Mouse (Mus musculus): ENCODE measurements at regions not wholly inside any gene's neighbourhood (a gene's known extent, or its start where the extent isn't known, plus 50 kb on each side); places are given as distances from the start of the nearest gene placed in this dataset.

DNA sequence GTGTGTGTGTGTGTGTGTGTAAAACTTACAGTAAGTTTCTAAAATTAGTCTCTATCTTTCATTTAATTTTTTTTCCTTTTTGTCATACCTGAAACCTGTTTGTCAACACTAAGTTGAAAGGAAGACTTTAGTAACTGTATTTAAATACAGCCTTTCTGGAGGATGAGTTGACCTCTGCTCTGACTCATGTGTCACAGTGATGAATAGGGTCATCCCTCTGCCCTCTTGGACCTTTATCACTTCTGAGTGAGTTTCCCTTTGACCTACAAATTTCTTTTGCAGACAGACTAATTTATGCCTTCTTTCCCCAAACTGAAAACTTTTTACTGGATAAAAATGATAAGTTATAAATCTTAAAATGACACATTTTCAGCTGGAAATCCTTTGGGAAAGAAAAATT lies 1112.8 kb downstream of the Efna5 start:
- no peak for ATAC-seq (ENCODE audit: insufficient number of reproducible peaks, insufficient read depth, low FRiP score, low read depth)
- H3K9me3 ChIP-seq (ENCODE audit: control insufficient read depth, low read depth, low read length) = no peaks in the 10 kb centered on the region
- no peaks in the 10 kb centered on the region for H3K36me3 ChIP-seq (ENCODE audit: control insufficient read depth, insufficient read depth, low read length)
- H3K4me3 ChIP-seq (ENCODE audit: low read depth, low read length) = no peak overlapping the region
- no peak overlapping the region for H3K27ac ChIP-seq (ENCODE audit: low read length)
- H3K27me3 ChIP-seq (ENCODE audit: control insufficient read depth, insufficient read depth, low read length) = no peaks in the 10 kb centered on the region
- no peak overlapping the region for H3K4me2 ChIP-seq (replicated peaks; ENCODE audit: low read depth, low read length)
- H3K9ac ChIP-seq (replicated peaks; ENCODE audit: low read depth, low read length) = no peak overlapping the region
- H3K4me1 ChIP-seq (ENCODE audit: control insufficient read depth, insufficient read depth, low read length) = no peaks in the 10 kb centered on the region

DNA sequence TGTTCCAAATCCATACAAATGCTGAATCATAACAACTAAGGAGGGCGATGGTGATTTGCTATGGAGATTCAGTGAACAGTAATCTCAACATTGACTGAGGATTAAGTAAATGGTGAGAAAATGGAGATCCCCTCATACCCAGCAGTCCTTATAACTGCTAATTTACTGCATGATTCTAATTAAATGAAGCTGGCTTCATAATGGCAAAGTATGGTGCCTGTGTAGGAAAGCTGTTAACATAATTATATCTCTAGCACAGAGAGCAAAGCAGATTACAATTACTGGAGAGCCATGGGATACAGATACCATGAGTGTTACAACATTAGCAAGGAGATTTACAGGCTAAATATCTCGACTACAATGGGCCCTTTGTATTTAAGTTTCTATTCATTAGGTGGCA lies 1116.0 kb downstream of the Efna5 start:
- 71% methylated on average over 2 of the region's 2 CpGs for whole genome bisulfite sequencing
- H3K9me3 ChIP-seq (ENCODE audit: control insufficient read depth, low read depth, low read length) = no peaks in the 10 kb centered on the region

More for the DNA sequence above, 1116.0 kb downstream of the Efna5 start:
- no peak for ATAC-seq (ENCODE audit: insufficient number of reproducible peaks, insufficient read depth, low FRiP score, low read depth)
- H3K4me3 ChIP-seq (ENCODE audit: low read depth, low read length) = no peak overlapping the region
- H3K27ac ChIP-seq (ENCODE audit: low read length) = no peak overlapping the region
- H3K9ac ChIP-seq (replicated peaks; ENCODE audit: low read depth, low read length) = no peak overlapping the region
- no peaks in the 10 kb centered on the region for H3K36me3 ChIP-seq (ENCODE audit: control insufficient read depth, insufficient read depth, low read length)
- no peaks in the 10 kb centered on the region for H3K27me3 ChIP-seq (ENCODE audit: control insufficient read depth, insufficient read depth, low read length)
- H3K4me2 ChIP-seq (replicated peaks; ENCODE audit: low read depth, low read length) = no peak overlapping the region
- H3K4me1 ChIP-seq (ENCODE audit: control insufficient read depth, insufficient read depth, low read length) = no peaks in the 10 kb centered on the region
